Mouse (Mus musculus): ENCODE results near the gene Pdf. TPM values are rescaled to one million over a fixed set of nuclear protein-coding genes. Genes with fewer than 3 reads are reported as not detected.
"Not testable (repeated sequence)": the region's sequence is repeated elsewhere in the genome, so short reads cannot be mapped to it uniquely, and the experiment has no call there.

Pdf gene
- polyA plus RNA-seq, 1 experiment from 2014 or later = 51.0 TPM

DNA sequence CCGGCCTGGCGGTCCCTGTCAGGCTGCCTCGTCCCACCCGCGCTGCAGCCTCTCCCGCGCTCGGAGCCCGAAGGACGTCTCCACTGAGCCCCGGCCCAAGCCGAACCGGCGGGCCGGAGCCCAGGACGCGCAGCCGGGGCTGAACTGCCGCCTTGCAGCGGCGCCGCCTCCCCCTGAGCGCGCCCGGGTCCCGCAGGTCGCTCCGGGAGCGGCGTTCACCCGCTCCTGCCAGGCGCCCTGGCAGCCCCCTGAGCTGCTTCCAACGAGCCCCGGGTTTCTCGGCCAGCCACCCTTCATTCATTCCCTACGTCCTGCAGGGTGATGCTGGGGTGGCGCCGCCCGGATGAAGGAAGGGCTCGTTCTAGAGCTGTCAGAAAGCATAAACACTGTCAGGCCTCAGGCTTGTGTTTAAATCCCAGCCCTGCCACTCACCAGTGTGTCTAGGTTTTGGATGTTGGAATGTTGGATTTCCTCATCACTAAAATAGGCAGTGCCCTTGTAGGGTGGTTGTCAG is 16.8 kb downstream of the Pdf start:
- no peaks in the 10 kb centered on the region for H3K27me3 ChIP-seq
- peaks cover 17% of the 10 kb centered on the region for H3K4me1 ChIP-seq
- H3K4me2 ChIP-seq (replicated peaks) = peak overlapping the region; percentile 87
- ATAC-seq (ENCODE audit: low FRiP score, low read depth) = peak; percentile 1; the same call in 1 of the 2 replicates
- H3K27ac ChIP-seq = peak overlapping the region; percentile 34; the same call in 1 of the 2 replicates
- under 1% methylated on average over 38 of the region's 40 CpGs for WGBS
- peaks cover 8% of the 10 kb centered on the region for H3K36me3 ChIP-seq
- H3K9ac ChIP-seq = peak overlapping the region; percentile 98
- peak overlapping the region; percentile 99 for H3K4me3 ChIP-seq
- H3K9me3 ChIP-seq = no peaks in the 10 kb centered on the region

DNA sequence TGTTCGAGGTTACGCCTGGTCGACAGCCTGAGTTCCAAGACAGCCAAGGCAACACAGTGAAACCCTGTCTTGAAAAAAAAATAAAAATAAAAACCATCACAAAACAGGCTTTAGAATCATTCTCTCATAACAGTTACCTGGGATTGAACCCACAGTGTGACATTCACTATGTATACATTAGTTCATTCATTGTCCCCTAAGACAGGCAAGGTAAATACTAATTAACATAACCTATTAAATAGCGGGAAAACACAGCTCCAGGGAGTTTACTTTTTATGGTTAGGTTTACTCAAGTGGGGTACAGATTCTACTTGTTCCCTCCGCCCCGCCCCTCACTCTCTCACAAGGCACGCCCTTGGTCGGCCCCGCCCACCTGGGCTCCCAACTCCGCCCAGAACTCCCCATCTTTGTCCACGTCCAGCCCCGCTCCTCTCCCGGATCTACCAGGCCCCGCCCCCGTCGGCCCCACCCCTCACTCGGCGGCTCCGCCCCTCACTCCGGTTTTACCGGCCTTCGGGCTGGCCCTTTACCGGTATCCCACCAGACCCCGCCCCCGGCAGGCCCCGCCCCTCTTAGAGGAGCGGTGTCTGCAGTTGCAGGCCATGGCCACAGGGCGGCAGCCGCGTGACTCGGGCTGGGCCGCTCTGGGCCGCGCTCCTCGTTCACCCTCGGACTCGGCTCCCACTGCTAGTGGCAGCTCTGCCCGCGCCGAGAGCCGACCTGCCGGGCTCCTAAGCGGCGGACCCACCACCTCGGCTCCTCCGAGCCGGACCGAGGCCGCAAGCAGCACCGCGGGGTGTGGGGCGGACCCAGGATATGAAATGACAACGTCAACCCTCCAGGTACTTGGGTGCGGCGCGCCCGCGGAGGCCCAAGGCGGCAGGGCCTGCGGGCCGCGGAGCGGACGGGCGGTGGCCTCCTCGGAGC is 17.5 kb downstream of the Pdf start, which contains the start of gene Vps4a:
Vps4a (plus strand) TSS at position 573 of the 927 bp plus-strand sequence.
- Histone ChIP-seq H3K4me2 (replicated peaks) (peak within 1 kb of the TSS; percentile 87), H3K4me1 (peaks cover 17% of the 10 kb centered on the region), H3K27me3 (no peaks in the 10 kb centered on the region), H3K4me3 (peak within 1 kb of the TSS; percentile 99), H3K27ac (peak within 1 kb of the TSS; percentile 34; the same call in 1 of the 2 replicates), H3K36me3 (peaks cover 4% of the 10 kb centered on the region; the same call in 1 of the 2 replicates), H3K9me3 (no peaks in the 10 kb centered on the region), H3K9ac (peak within 1 kb of the TSS; percentile 98)
- 4% methylated on average over 65 of the region's 66 CpGs for WGBS
- peak; percentile 93 for ATAC-seq (ENCODE audit: low FRiP score, low read depth)

DNA sequence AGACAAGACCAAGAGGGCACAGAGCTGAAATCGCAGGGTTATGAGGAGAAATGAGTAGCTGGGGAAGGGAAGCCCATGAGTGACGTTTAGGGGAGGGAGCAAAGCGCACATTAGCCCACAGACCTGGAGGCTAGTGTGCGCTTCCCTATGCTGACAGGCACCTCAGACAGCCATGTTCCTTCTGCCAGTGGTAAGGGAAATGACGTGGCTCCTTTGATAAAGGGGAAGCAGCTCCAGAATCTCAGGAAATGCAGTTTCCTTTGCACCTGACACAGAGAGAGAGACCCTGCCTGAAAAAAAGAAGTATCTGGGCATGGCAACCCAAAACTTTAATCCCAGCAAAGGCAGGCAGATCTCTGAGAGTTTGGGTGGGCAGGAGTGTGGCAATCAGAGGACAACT is 18.4 kb downstream of the Pdf start:
- ATAC-seq (ENCODE audit: low FRiP score, low read depth) = no peak
- Histone ChIP-seq H3K36me3 (no peaks in the 10 kb centered on the region), H3K27ac (no peak overlapping the region), H3K4me3 (no peak overlapping the region), H3K27me3 (no peaks in the 10 kb centered on the region), H3K4me2 (replicated peaks) (no peak overlapping the region), H3K4me1 (peaks cover 17% of the 10 kb centered on the region), H3K9me3 (no peaks in the 10 kb centered on the region), H3K9ac (no peak overlapping the region)
- WGBS = 66% methylated on average over 5 of the region's 5 CpGs

DNA sequence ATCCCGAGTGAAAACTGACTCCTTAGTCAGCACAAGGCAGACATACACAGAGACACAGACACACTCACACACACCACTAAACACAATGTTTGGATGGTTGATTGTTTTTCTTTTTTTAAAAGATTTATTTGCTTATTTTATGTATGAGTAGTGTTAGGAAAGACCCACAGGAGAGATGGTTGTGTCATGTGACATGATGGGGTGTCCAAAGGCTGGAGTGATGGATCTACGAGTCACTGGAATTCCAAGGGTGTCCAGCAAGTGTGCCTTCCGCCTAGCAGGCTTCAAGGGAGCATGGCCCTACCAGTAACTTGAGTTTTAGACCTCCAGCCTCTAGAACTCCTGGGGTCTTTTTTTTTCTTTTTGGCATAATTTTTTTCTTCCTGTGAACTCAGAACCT is 19.1 kb downstream of the Pdf start:
- ATAC-seq (ENCODE audit: low FRiP score, low read depth) = no peak
- Histone ChIP-seq H3K4me3 (no peak overlapping the region), H3K4me2 (replicated peaks) (no peak overlapping the region), H3K9me3 (no peaks in the 10 kb centered on the region), H3K9ac (no peak overlapping the region), H3K4me1 (peaks cover 17% of the 10 kb centered on the region), H3K27ac (no peak overlapping the region), H3K36me3 (no peaks in the 10 kb centered on the region), H3K27me3 (no peaks in the 10 kb centered on the region)
- WGBS = 62% methylated on average over 3 of the region's 3 CpGs

DNA sequence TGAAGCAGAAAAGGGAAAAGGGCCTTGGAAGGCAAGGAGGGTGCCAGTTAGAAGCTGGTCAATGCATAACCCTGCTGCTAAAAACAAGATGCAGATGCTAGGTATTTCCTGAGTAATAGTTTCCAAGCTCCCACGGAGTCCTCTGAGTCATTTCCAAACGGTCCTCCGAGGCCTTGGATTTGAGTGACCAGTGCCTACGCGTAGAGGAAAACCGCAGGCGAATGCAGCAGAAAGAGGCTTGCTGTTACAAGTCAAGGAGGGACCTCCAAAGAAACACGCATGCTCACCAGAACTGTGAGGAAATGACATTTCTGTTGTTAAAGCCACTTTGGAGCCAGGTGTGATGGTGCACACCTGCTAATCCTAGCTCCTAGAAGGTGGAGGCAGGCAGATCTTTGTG is 24.9 kb downstream of the Pdf start:
- ATAC-seq (ENCODE audit: low FRiP score, low read depth) = no peak
- Histone ChIP-seq H3K36me3 (no peaks in the 10 kb centered on the region), H3K27me3 (no peaks in the 10 kb centered on the region), H3K4me2 (replicated peaks) (no peak overlapping the region), H3K9me3 (no peaks in the 10 kb centered on the region), H3K4me3 (no peak overlapping the region), H3K9ac (no peak overlapping the region), H3K27ac (no peak overlapping the region), H3K4me1 (no peaks in the 10 kb centered on the region)
- 88% methylated on average over 8 of the region's 8 CpGs for WGBS

DNA sequence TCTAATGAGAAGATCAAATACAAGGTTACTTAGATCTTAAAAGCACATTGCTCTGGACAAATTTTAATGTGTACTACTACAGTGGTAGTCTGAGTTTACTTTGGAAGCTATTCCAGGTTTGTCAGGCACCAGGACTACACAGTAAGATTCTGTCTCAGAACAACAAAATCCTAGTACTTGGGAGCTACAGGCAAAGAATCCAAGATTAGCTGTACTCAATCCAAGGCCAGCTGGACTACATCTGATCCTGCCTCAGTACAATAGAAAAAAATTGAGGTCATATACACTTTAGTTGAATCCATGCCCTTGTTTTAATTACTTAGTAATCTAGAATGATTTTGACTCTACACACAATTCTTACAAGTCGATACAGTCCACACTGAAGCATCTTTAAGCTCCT is 33.5 kb downstream of the Pdf start:
- H3K9ac ChIP-seq = no peak overlapping the region
- no peak for ATAC-seq (ENCODE audit: low FRiP score, low read depth)
- H3K4me1 ChIP-seq = no peaks in the 10 kb centered on the region
- H3K9me3 ChIP-seq = no peaks in the 10 kb centered on the region
- H3K27me3 ChIP-seq = no peaks in the 10 kb centered on the region
- peaks cover 36% of the 10 kb centered on the region for H3K36me3 ChIP-seq
- H3K27ac ChIP-seq = no peak overlapping the region
- WGBS = 94% methylated on average over 1 of the region's 1 CpGs
- no peak overlapping the region for H3K4me2 ChIP-seq (replicated peaks)
- no peak overlapping the region for H3K4me3 ChIP-seq

DNA sequence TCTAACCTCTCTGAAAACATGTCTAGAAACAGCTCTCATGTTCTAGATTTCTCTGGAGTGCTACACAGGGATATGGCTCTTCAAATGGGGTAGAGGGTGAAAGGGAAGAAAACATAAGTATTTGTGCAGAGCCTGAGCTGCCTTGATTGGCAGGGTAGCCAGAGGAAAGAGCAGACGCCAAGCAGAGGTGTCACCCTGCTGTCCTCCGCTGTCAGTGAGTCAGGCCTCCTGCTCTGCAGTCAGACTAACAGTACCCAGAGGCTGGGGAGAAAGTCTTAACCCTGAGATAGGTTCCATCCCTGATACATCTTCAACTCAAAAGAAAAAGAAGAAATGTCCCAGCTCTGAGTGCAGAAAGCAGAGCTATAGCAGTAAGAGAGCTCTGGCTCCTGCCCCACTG is 35.7 kb downstream of the Pdf start:
- no peak overlapping the region for H3K27ac ChIP-seq
- H3K9ac ChIP-seq = 0 out of 2 replicates have a peak overlapping the region, but pooled peaks have one; percentile 13
- no peak overlapping the region for H3K4me2 ChIP-seq (replicated peaks)
- H3K4me3 ChIP-seq = no peak overlapping the region
- no peaks in the 10 kb centered on the region for H3K27me3 ChIP-seq
- no peaks in the 10 kb centered on the region for H3K4me1 ChIP-seq
- ATAC-seq (ENCODE audit: low FRiP score, low read depth) = no peak
- 82% methylated on average over 2 of the region's 2 CpGs for WGBS
- no peaks in the 10 kb centered on the region for H3K9me3 ChIP-seq
- peaks cover 54% of the 10 kb centered on the region for H3K36me3 ChIP-seq

DNA sequence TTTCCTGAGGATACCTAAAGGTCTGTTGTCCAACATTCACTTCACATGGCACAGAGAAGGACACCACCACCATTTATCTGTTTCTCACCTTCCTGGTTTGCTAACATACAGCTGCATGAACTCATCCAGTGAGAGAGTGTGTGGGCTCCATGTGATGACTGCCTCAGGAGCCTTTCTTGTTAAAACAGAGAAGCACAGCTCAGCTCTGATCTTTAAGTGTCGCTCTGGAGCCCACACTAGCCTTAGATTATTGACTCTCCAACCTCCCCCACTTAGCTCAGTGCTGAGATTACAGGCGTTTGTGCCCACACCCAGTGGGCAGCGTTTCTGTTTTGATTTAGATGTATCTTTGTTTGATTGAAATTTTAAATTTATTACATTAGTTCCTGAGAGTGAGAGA is 40.6 kb downstream of the Pdf start:
- ATAC-seq (ENCODE audit: low FRiP score, low read depth) = no peak
- Histone ChIP-seq H3K4me2 (replicated peaks) (no peak overlapping the region), H3K9ac (no peak overlapping the region), H3K27ac (no peak overlapping the region), H3K36me3 (peaks cover 75% of the 10 kb centered on the region), H3K4me3 (no peak overlapping the region), H3K9me3 (no peaks in the 10 kb centered on the region), H3K4me1 (no peaks in the 10 kb centered on the region), H3K27me3 (no peaks in the 10 kb centered on the region)
- WGBS = 89% methylated on average over 3 of the region's 3 CpGs

DNA sequence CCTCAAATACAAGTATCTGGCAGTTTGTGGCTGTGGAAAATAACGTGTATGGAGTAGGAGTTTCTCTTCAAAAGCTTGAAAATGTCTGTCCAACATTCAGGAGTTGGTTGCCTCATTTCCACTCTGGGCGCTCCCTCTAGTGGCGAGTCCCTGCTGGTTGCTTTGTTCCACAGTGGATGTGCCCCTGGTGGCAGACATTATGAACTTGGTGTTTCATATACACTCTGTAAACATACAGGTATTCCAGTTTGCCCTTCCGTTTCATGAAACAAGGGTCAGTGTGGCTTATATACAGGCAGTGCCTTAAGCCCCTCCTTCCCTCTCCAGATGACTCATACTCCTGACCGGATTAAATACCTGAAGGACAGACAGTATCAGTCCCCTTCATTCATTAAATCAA is 45.9 kb downstream of the Pdf start:
- Histone ChIP-seq H3K9ac (no peak overlapping the region), H3K4me3 (no peak overlapping the region), H3K36me3 (peaks cover 33% of the 10 kb centered on the region), H3K4me2 (replicated peaks) (no peak overlapping the region), H3K27ac (no peak overlapping the region), H3K27me3 (no peaks in the 10 kb centered on the region), H3K9me3 (no peaks in the 10 kb centered on the region), H3K4me1 (no peaks in the 10 kb centered on the region; the same call in 1 of the 2 replicates)
- ATAC-seq (ENCODE audit: low FRiP score, low read depth) = peak; percentile 66
- WGBS = 40% methylated on average over 5 of the region's 5 CpGs

DNA sequence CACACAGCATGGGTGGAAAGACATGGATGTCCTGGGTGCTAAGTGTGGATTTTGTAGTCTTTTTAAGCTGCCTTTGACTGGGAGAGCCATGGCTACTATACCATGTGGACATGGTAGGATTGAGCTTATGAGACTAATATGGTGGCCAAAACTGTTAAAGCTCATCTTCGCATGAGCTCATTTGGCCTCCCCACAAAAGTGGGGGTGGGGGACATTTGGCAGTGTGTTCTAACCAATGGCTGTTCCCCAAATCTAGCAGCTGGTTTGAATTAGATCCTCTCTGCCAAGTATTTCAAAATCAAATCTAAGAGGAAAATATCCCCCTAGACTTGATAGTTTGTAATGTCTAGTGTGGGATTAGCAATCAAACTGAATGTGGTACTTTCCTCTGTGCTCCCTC is 49.3 kb downstream of the Pdf start:
- Histone ChIP-seq H3K9ac (no peak overlapping the region), H3K4me1 (no peaks in the 10 kb centered on the region; the same call in 1 of the 2 replicates), H3K4me2 (replicated peaks) (no peak overlapping the region), H3K9me3 (no peaks in the 10 kb centered on the region), H3K27ac (no peak overlapping the region), H3K4me3 (no peak overlapping the region), H3K36me3 (peaks cover 40% of the 10 kb centered on the region), H3K27me3 (no peaks in the 10 kb centered on the region)
- WGBS = 70% methylated on average over 1 of the region's 1 CpGs
- ATAC-seq (ENCODE audit: low FRiP score, low read depth) = no peak

DNA sequence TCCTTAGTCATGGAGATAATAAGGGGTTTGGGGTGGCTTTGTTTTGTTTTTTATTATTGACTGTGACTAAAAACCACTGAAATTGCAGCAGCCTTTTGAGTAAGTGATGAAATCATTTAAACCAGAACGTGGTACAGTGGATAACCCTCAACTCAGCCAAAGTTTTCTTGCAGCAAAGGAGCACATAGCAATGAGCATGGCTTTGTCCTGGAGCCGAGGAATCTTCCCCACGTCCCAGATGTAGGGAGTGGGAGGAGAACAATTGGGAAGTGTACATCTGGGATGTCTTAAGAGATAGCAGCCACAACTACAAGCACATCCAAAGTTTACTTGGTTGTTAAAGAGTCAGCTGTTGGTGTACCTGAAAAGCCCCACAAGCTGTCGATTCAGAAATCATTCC is 51.0 kb downstream of the Pdf start:
- no peak overlapping the region for H3K27ac ChIP-seq
- no peak for ATAC-seq (ENCODE audit: low FRiP score, low read depth)
- 81% methylated on average over 4 of the region's 4 CpGs for WGBS
- no peaks in the 10 kb centered on the region for H3K27me3 ChIP-seq
- no peak overlapping the region for H3K4me3 ChIP-seq
- no peak overlapping the region for H3K4me2 ChIP-seq (replicated peaks)
- peaks cover 38% of the 10 kb centered on the region for H3K36me3 ChIP-seq
- H3K9me3 ChIP-seq = no peaks in the 10 kb centered on the region
- H3K9ac ChIP-seq = no peak overlapping the region
- H3K4me1 ChIP-seq = no peaks in the 10 kb centered on the region; the same call in 1 of the 2 replicates

DNA sequence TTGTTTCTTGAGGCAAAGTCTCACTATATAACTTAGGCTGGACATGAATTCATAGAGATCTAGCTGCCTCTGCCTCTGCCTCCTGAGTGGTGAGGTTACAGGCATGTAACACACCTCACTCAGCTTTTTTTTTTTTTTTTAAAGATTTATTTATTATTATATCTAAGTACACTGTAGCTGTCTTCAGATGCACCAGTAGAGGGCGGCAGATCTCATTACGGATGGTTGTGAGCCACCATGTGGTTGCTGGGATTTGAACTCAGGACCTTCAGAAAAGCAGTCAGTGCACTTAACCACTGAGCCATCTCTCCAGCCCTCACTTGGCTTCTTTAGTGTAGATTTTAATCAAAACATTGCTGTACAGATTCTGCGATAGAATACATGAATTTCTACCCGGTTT is 52.1 kb downstream of the Pdf start:
- H3K27me3 ChIP-seq; H3K9me3 ChIP-seq; H3K9ac ChIP-seq; H3K4me3 ChIP-seq; H3K4me2 ChIP-seq (replicated peaks); ATAC-seq (ENCODE audit: low FRiP score, low read depth); H3K27ac ChIP-seq; H3K4me1 ChIP-seq: not testable (repeated sequence)
- 84% methylated on average over 4 of the region's 4 CpGs for WGBS
- H3K36me3 ChIP-seq = peaks cover 48% of the 10 kb centered on the region

All from limb, embryonic 13.5 days (tissue).